Mouse (Mus musculus): ENCODE measurements around the gene Kirrel.

GRCm38 (mm10) chr3:87115271-87115670 lies 59.3 kb downstream of the Kirrel start:
- TF ChIP-seq CTCF (conservative IDR thresholded peaks at IDR 0.05; ENCODE audit: insufficient read depth, insufficient read length, low read depth, low read length) (no peak), POLR2A (IDR thresholded peaks at IDR 0.05; ENCODE audit: low read depth, low read length) (no peak)

All from kidney, adult 2 months (tissue).